In genomic region chr10:39898874-39899371, GRCm38 (mm10) we compare ENCODE assay signal across 8 mouse cellular contexts. TPM values are rescaled to one million over a fixed set of nuclear protein-coding genes. Genes with fewer than 3 reads are reported as not detected.
DNase-seq lines count a peak whose midpoint lies in the region; ATAC-seq lines count a peak whose summit lies in the region.

Mfsd4b4 (minus strand) TSS chr10:39899238.

- peak; percentile 91 for ATAC-seq in megakaryocyte progenitor cell, adult 5-6 weeks (replicated peaks; ENCODE audit: poor library complexity)

- DNase-seq in adipocyte (ENCODE audit: low spot score): peak; percentile 89
- peak; percentile 93 for DNase-seq in embryo, embryonic 10 days (ENCODE audit: low spot score)
- peak; percentile 82 for DNase-seq in gastrocnemius, postnatal 10 days
- peak; percentile 91 for DNase-seq in induced T-regulatory cell, adult 2 months (ENCODE audit: low read depth)
- peak; percentile 65 to 86 for DNase-seq in left cerebral cortex, adult 9 months (ENCODE audit: low spot score in 2 of 2)
- DNase-seq in right cerebral cortex, postnatal 14 days: peak; percentile 79
- peak; percentile 77 to 88 for DNase-seq in urinary bladder, postnatal 36 days (ENCODE audit: low spot score in 2 of 2)

RNA-seq across cellular contexts. Expression of gene Mfsd4b4, which starts in this region (rescaled TPM):
- total RNA-seq in gastrocnemius, postnatal 10 days (2021): 1 to 10 TPM; 3.0 to 3.1 TPM
- total RNA-seq in megakaryocyte progenitor cell, adult 5-6 weeks (2015): 4.9 and 6.6 TPM in 2 replicates
- 5.4 and 6.1 TPM in 2 replicates for total RNA-seq in megakaryocyte progenitor cell, adult 5-6 weeks (2017)

Comparison
In these comparisons a context has a peak if more than half of its experiments do, and no peak if none do; other contexts are left out.
1. Peak in every context shown above with its lines: DNase-seq and ATAC-seq.